Comparison of ENCODE assay signal across 22 mouse cellular contexts in genomic region chr1:194089918-194090548, GRCm38 (mm10).
DNase-seq lines count a peak whose midpoint lies in the region; ATAC-seq and TF ChIP-seq lines count a peak whose summit lies in the region.
"Had no signal": no experiment of that assay in that cellular context is flagged by ENCODE, and none has a peak within 500 bp of the region (broad histone marks: within the 10 kb centered on the region; RNA-seq: fewer than 3 reads in every experiment).

No protein-coding gene starts in this region.

- intact Hi-C loops in heart, postnatal 36 days (cut with DNase I) = no loop called here

- H3K4me1 ChIP-seq in kidney, postnatal 0 days (replicated peaks; ENCODE audit: insufficient read depth, low read length) = no peaks in the 10 kb centered on the region
- no peaks in the 10 kb centered on the region for H3K4me1 ChIP-seq in liver, embryonic 16.5 days (ENCODE audit: control insufficient read depth, low read depth, low read length)
- H3K4me1 ChIP-seq: embryonic facial prominence, embryonic 15.5 days; hindbrain, embryonic 10.5 days; limb, embryonic 13.5 days had no signal

- no peaks in the 10 kb centered on the region for H3K36me3 ChIP-seq in kidney, postnatal 0 days (ENCODE audit: insufficient read depth, low read length)
- no peaks in the 10 kb centered on the region for H3K36me3 ChIP-seq in liver, embryonic 16.5 days (ENCODE audit: control insufficient read depth, insufficient read depth)
- H3K36me3 ChIP-seq: embryonic facial prominence, embryonic 15.5 days; hindbrain, embryonic 10.5 days; limb, embryonic 13.5 days had no signal

- H3K27me3 ChIP-seq in kidney, postnatal 0 days (ENCODE audit: insufficient read depth, low read length) = no peaks in the 10 kb centered on the region
- H3K27me3 ChIP-seq in liver, embryonic 16.5 days (ENCODE audit: control insufficient read depth, insufficient read depth, low read depth, low read length) = no peaks in the 10 kb centered on the region
- H3K27me3 ChIP-seq: embryonic facial prominence, embryonic 15.5 days; limb, embryonic 13.5 days; Patski had no signal

- H3K9me3 ChIP-seq in kidney, postnatal 0 days (replicated peaks; ENCODE audit: low read length) = no peaks in the 10 kb centered on the region
- no peaks in the 10 kb centered on the region for H3K9me3 ChIP-seq in liver, embryonic 16.5 days (replicated peaks; ENCODE audit: control insufficient read depth, low read length)
- H3K9me3 ChIP-seq: embryonic facial prominence, embryonic 15.5 days; hindbrain, embryonic 10.5 days; limb, embryonic 13.5 days had no signal

- TF ChIP-seq CTCF in kidney, postnatal 0 days (IDR thresholded peaks at IDR 0.05; ENCODE audit: low read depth) = no peak

- WGBS in kidney, postnatal 0 days = 38% methylated on average over 2 of the region's 2 CpGs
- 43% methylated on average over 2 of the region's 2 CpGs for WGBS in liver, embryonic 16.5 days (ENCODE audit: insufficient replicate concordance)

- peak; percentile 1 for DNase-seq in heart, adult 8-10 months (ENCODE audit: low spot score)
- no peak for DNase-seq in heart, postnatal 36 days
- DNase-seq in kidney, postnatal 0 days (ENCODE audit: low spot score) = peak; percentile 67
- no peak for DNase-seq in kidney, adult 11 months
- peak; percentile 64 for DNase-seq in 3T3-L1 (ENCODE audit: low read depth, low spot score)
- DNase-seq in layer of hippocampus, postnatal 36 days = no peak
- DNase-seq in spleen, adult 18-20 months = no peak
- DNase-seq: B cell, adult 2 months; cerebellum, postnatal 14 days; embryo, embryonic 11 days; gastrocnemius, postnatal 25 days; kidney, adult 2 months; kidney, postnatal 25 days; midbrain, embryonic 14.5 days; retina, postnatal 1 day; thymus, adult 18-20 months had no signal

- ATAC-seq in kidney, postnatal 0 days (replicated peaks; ENCODE audit: low FRiP score, low read depth) = no peak
- ATAC-seq in liver, embryonic 16.5 days (ENCODE audit: low read depth) = peak; percentile 16
- ATAC-seq: activated CD4-positive, CD25-positive, alpha-beta regulatory T cell, adult 4 months; Patski had no signal

- no peak overlapping the region for H3K9ac ChIP-seq in kidney, postnatal 0 days (ENCODE audit: low read depth, low read length)
- no peak overlapping the region for H3K9ac ChIP-seq in liver, embryonic 16.5 days (ENCODE audit: low read depth, low read length)
- H3K9ac ChIP-seq: embryonic facial prominence, embryonic 15.5 days; limb, embryonic 13.5 days had no signal

- H3K4me2 ChIP-seq in kidney, postnatal 0 days (ENCODE audit: low read length) = no peak overlapping the region
- H3K4me2 ChIP-seq in liver, embryonic 16.5 days (ENCODE audit: low read depth, low read length) = no peak overlapping the region
- H3K4me2 ChIP-seq: embryonic facial prominence, embryonic 15.5 days; limb, embryonic 13.5 days had no signal

- H3K4me3 ChIP-seq in kidney, postnatal 0 days (replicated peaks; ENCODE audit: low read depth, low read length) = no peak overlapping the region
- H3K4me3 ChIP-seq in liver, embryonic 16.5 days (ENCODE audit: low read depth, low read length) = no peak overlapping the region
- H3K4me3 ChIP-seq: embryonic facial prominence, embryonic 15.5 days; hindbrain, embryonic 10.5 days; limb, embryonic 13.5 days had no signal

- H3K27ac ChIP-seq in kidney, postnatal 0 days = no peak overlapping the region
- no peak overlapping the region for H3K27ac ChIP-seq in liver, embryonic 16.5 days (ENCODE audit: low read length)
- H3K27ac ChIP-seq: embryonic facial prominence, embryonic 15.5 days; hindbrain, embryonic 10.5 days; limb, embryonic 13.5 days had no signal

Comparison
In these comparisons a context has a peak if more than half of its experiments do, and no peak if none do; other contexts are left out.
1. DNase-seq: peak in heart, adult 8-10 months (single experiment), kidney, postnatal 0 days (single experiment) and 3T3-L1 (single experiment); none in heart, postnatal 36 days (0 of 2), kidney, adult 11 months (single experiment), layer of hippocampus, postnatal 36 days (0 of 2) and spleen, adult 18-20 months (0 of 2).